Mouse (Mus musculus): ENCODE results near the gene Ogfod2.

DNA sequence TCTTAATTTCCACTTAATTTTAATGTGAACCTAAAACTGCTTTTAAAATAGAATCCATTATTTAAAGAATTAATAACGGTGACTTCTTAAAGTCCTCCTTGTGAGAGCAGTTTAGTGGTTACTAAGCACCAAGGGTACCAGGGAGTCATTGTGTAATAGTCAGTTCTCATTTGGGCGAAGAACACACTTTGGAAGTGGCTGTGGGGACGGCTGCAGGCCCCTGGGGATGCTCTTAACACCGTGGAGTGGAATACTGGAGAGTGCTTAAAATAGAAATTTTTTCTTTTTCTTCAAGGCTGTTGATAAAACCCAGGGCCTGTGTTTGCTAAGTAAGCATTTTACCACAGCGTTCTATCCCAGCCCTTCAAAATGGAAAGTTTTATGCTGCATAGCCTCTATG, 43.8 kb downstream of the Ogfod2 start:
- TF ChIP-seq POLR2A (IDR thresholded peaks at IDR 0.05; ENCODE audit: borderline replicate concordance, extremely low read depth, low read depth, low read length) (no peak), CTCF (IDR thresholded peaks at IDR 0.05; ENCODE audit: insufficient read depth, low read length) (no peak)
